Mouse (Mus musculus): ENCODE results near the gene Cldn11. TPM values are rescaled to one million over a fixed set of nuclear protein-coding genes. Genes with fewer than 3 reads are reported as not detected.
"Not testable (repeated sequence)": the region's sequence is repeated elsewhere in the genome, so short reads cannot be mapped to it uniquely, and the experiment has no call there.

The Cldn11 gene
- total RNA-seq (2022), result 100 to 1,000 TPM in 3 of 4 experiments, 10 to 100 TPM in 1; 98.5 to 162 (median 138) TPM

DNA sequence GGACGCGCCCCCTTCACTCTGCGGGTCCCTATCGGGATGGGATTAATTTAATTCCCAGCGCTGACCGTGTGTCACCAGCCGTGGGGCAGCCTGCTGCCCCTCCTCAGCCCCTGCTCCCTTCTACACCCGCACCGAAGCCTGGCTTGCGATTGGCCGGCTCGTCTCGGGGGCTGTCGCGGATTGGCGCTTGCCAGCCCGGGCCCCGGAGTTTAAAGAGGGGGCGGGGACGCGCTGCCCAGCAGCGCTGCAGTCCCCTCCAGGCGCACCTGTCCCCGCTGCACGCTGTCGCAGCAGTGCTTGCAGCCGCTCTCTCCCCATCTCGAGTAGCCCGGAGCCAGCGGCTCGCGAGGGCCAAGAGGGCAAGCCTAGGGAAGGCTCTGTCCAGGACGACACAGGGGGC is at the start of gene Cldn11:
Gene Cldn11 (plus strand): TSS at position 215 of the 400 bp plus-strand sequence.
- no peak for DNase-seq (ENCODE audit: low spot score in 2 of 2)

- DNase-seq (ENCODE audit: low spot score in 2 of 2), result no peak
Observed at GRCm38 (mm10) chr3:31100026-31100425, 49.7 kb upstream of the Cldn11 start.

- DNase-seq (ENCODE audit: low spot score in 2 of 2), result no peak
Observed at GRCm38 (mm10) chr3:31100802-31101201, 48.9 kb upstream of the Cldn11 start.

DNA sequence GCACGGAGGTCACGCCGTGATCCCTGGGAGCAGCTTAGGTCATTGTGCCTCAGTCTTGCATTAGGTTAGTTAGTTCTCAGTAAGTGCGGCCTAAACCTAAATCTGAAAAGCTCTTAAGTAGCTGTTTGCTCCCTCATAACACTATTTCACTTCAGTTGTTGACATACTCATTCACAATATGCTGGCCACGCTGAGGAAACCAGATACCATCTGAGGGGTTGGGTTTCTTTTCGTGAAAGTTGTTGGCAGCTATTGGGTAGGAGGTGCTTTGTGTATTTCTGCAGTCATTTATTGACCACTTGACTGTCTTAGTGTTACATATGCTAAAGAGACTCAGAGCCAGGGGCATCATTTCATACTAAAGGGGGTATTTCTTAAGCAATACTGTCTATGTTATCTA is 44.8 kb upstream of the Cldn11 start:
- no peak for DNase-seq (ENCODE audit: low spot score in 2 of 2)

DNA sequence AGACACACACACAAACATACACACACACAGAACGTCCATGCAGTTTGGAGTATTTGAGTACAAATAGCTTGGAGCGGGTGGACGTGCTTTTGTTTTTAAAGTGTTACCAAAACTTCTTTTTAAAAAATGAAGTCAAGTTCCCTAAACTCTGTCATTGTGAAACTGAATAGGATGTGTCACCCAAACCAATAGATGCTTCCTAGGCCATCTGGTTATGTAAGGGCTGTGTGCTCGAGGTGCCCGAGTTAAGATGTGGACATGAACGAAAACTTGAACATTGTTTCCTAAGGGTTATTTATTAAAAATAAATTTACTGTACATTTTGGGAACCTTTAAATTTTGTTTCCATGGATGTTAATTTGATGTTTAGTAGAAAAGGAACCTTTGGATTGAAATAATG is 43.1 kb upstream of the Cldn11 start:
- no peak for DNase-seq (ENCODE audit: low spot score in 2 of 2)

- DNase-seq (ENCODE audit: low spot score in 2 of 2), result no peak
Observed at GRCm38 (mm10) chr3:31107674-31108073, 42.0 kb upstream of the Cldn11 start.

DNA sequence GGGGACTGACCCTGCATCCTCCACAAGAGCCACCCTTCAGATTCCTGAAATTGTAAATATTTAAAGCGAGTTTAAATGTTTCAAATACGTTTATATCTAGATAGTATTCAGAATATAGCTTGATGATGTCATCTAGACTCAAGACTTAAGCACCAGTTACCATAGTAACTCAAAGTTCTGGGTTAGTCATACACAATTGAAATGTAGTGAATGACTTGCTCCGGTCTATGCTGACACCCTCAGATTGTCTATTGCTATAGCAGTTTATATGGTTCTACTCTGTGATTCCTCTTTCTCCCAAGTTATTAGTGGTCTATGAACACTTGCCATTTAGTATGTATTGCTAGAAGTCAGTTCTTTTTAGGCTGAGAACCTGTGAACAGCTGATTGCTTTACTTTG is 40.6 kb upstream of the Cldn11 start:
- no peak for DNase-seq (ENCODE audit: low spot score in 2 of 2)

DNA sequence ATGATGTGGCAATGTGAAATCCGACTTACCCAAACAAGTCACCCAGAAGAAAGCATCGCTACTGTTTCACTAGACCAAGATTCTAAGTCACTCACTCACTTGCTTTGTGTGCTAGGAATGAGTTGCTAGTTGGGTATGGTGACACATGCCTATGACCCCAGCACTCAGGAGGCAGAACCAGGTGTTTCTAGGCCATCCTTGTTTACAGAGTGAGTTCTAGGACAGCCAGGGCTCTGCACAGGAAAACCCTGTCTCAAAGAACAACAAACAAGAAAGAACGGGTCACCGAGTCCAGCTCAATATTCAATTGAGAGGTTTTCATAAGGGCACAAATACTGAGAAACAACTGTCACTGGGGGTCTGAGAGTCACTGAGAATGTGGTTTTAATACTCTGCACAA is 26.6 kb upstream of the Cldn11 start:
- DNase-seq (ENCODE audit: low spot score in 2 of 2), result no peak

GRCm38 (mm10) chr3:31126303-31126702 is 23.4 kb upstream of the Cldn11 start:
- DNase-seq (ENCODE audit: low spot score in 2 of 2), result no peak

DNA sequence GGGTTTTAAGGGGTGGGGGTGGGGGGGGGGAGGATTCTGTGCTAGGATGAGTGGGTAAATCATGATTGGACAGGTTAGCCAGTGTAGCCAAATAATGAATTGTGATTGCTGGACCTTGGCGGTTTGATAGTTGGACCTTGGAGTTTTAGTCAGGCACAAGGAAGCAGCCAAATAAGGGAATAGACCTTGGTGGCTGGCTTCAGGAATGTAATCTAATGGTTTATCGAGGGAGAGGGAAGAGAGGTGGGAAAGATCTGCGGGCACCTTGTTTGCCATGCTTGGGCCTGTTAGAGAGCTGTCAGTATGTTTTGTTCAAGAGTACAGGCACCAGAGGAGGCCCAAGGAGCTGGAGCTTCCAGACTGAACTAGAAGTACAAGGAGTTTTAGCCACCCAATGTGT is 22.9 kb upstream of the Cldn11 start:
- no peak for DNase-seq (ENCODE audit: low spot score in 2 of 2)

- DNase-seq (ENCODE audit: low spot score in 2 of 2), result no peak
Observed at GRCm38 (mm10) chr3:31129766-31130165, 20.0 kb upstream of the Cldn11 start.

- DNase-seq (ENCODE audit: low spot score in 2 of 2), result no peak
Observed at GRCm38 (mm10) chr3:31133664-31134063, 16.1 kb upstream of the Cldn11 start.

DNA sequence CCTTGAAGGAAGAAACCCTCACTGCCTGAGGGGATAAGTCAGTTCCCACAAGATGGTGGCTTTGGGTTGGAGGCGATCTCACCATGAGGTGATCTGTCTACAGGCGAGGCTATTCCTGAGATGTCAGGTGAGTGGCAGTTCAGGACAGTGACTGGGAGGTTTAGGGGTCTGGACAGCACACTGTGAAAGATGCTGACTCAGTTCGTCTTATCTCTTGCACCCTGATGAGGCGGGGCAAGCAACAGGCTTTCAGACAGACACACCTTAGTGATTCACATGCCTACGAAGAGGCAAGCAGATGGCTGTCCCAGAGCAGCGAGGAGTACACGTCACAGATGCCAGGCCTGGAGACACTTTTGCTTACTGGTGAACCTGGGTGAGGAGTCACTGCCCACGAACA is 15.5 kb upstream of the Cldn11 start:
- no peak for DNase-seq (ENCODE audit: low spot score in 2 of 2)

- no peak for DNase-seq (ENCODE audit: low spot score in 2 of 2)
Observed at GRCm38 (mm10) chr3:31134696-31135095, 15.0 kb upstream of the Cldn11 start.

GRCm38 (mm10) chr3:31136591-31136990 is 13.1 kb upstream of the Cldn11 start:
- not testable (repeated sequence) for DNase-seq (ENCODE audit: low spot score in 2 of 2)

- peak in 1 of 2 experiments; percentile 75 for DNase-seq (ENCODE audit: low spot score in 2 of 2)
Observed at GRCm38 (mm10) chr3:31138454-31139424, 11.0 kb upstream of the Cldn11 start.

GRCm38 (mm10) chr3:31141621-31142020 is 8.1 kb upstream of the Cldn11 start:
- DNase-seq (ENCODE audit: low spot score in 2 of 2), result no peak

DNA sequence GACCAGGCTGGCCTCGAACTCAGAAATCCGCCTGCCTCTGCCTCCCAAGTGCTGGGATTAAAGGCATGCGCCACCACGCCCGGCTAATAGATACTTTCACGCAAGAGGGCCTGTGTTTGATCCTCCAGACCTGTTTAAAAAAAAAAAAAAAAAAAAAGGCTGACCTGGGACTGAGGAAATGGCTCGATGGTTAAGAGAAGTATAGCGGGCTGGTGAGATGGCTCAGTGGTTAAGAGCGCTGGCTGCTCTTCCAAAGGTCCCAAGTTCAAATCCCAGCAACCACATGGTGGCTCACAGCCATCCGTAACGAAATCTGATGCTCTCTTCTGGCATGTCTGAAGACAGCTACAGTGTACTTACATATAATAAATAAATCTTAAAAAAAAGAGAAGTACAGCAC is 4.5 kb upstream of the Cldn11 start:
- DNase-seq (ENCODE audit: low spot score in 2 of 2), result not testable (repeated sequence)

DNA sequence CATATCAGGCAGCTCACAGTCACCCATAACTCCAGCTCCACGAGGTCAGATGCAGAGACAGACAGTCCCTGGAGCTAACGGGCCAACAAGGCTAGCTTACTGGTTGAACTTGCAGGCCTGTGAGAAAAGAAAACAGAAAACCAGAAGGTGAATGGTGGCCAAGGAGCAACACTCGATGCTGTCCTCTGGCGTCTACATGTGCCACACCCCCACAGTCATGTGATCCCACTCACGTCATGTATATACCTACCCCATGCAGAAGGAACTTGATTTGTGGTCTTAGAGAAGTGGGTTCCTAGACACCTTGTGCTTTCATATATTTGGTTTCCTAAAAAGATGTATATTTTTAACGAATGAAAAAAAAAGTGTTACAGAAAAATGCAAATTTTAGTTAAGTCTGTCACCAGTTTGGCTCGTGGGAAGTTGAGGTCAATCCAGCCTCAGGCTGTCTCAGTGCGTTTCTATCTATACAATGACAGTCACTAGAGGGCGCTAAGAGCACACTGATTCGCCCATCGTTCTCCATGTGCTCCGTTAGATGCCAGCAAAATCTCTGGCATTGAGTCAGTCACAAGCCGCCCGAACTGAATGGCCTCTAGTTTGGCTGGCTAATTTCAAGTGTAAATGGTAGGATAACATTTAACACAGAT is 4.0 kb upstream of the Cldn11 start:
- peak; percentile 70 to 85 for DNase-seq (ENCODE audit: low spot score in 2 of 2)

GRCm38 (mm10) chr3:31148595-31148994 is 1.1 kb upstream of the Cldn11 start:
- no peak for DNase-seq (ENCODE audit: low spot score in 2 of 2)

DNA sequence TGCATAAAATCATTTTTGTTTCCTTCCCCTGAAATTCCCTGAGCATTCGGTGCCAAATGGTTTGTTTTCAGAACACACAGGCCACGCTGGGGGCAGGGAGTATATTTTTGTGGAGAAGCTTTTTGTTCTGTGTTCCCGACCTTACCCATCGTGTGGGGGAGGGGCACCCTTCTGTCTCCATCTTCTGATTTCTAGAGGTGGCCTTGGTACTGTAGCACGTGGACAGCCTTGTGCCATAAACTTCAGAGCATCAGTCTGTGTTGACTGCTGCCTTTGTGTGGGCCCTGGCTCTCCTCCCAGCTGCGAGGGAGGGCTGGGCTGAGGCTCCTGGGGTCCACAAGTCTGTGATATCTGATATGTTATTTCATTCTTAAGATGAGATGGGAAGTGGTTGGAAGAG is 2.4 kb downstream of the Cldn11 start:
- DNase-seq (ENCODE audit: low spot score in 2 of 2), result peak; percentile 29 to 40

DNA sequence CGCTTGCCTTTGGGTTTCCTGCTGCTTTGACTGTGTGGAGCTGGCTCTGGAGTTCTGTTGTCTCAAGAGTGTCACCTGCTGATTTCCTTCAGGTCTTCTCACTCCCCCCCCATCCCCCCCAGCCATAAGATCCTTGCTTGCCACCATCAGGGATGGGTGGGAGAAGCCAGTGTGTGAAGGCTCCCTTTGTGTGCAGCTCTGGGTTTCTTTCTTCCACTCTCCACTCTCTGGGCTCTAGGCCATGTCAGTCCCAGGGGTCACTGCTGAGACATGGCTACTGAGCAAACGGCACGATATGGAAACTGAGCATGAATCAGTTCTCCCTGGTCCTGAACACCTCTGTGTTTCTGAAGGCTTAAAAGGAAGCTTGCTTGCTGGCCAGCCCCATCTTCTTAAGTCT is 6.4 kb downstream of the Cldn11 start:
- no peak for DNase-seq (ENCODE audit: low spot score in 2 of 2)

- no peak for DNase-seq (ENCODE audit: low spot score in 2 of 2)
Observed at GRCm38 (mm10) chr3:31157776-31158175, 8.1 kb downstream of the Cldn11 start.

Data from layer of hippocampus, adult 8-10 months (tissue).